Mouse (Mus musculus) heart, adult 11 months (tissue): ENCODE data around the gene Ndrg4.

Experiments
- DNase-seq: peaks from one replicate; pipeline ENCODE4 v3.0.0; 2022

The Ndrg4 gene

GRCm38 (mm10) chr8:95688073-95688672, 11.4 kb downstream of the Ndrg4 start:
- no peak for DNase-seq

DNA sequence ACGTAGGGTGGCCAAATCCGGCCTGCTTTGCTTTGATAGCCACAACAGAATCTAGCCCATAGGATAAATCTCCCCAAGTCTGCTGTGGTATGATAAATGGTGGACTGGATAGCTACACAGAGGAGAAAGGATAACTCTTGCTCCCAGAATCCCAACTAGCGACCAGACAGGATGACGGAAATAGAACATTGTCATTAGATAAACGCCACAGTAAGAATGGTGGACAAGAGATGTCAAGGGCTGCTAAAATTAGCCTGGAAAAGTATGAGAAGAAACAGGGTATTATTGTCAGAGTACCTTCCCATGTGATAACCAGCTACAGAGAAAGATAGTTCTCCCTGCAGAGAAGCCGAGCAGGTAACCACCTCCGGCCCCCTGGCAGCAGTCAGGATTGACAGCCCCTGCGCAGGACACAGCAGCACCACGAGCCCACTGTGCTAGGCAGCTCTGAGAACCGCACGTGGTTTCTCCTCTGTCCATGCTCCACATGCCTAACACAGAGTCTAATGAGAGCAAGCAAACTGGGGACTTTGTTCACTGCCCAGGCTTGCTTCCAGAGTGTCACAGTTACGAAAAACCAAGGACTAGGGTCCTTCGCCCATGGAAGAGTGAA, 14.3 kb downstream of the Ndrg4 start:
- DNase-seq, result no peak

DNA sequence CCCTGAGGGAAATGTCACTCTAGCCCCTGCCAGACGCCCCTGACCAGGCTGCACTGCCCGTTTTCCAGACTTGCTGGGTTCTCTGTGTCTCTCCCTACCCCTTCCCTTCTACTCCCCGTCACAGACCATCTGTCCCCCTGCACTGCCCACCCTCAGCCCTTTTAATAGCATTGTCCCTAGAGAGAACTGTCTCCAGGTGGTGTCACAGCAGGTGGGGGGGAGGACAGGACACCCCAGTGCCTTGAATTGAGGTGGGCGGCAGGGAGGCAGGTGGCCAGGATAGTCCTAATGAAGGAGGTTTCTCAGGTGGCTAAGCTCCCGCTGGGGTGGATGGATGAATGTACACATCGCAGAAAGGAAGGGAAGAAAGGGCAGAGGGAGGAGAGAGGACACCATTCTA, 17.9 kb downstream of the Ndrg4 start:
- no peak for DNase-seq

DNA sequence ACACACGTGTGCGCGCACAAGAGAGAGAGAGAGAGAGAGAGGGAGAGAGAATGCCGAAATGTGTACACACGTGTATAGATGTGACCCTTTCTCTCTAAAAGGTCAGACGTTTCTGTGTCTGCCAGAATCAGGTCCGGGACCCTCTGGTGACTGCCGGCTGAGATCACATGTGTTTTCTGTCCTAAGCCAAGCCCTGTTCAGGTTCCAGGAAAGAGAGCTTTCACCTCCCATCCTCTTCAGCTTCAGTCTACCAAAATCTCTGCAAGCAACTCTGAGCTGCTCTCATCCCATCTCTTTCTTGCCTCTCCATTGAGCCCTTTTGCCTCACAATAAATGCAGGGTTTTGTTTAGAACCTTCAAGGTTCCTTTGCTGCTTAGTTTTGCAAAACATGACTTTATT, 19.9 kb downstream of the Ndrg4 start:
- no peak for DNase-seq

DNA sequence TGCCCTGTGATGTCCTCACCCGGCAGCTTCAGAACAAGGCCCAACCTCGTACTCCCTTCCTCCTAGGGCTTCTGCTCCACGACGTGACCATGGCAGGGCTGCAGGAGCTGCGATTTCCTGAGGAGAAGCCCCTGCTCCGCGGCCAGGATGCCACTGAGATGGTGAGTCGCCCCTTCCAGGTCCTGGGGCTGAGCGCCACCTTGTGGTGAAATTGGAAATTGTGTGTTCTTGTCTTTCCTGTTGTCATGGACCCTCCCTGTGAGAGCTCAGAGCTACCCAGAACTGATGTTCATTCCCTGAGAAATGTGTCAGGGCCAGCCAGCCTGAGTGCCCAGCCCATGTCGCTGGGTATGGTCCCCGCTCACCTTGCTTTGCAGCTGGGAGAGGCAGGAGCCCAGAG, 20.3 kb downstream of the Ndrg4 start:
- peak; percentile 95 for DNase-seq

GRCm38 (mm10) chr8:95698179-95698578, 21.4 kb downstream of the Ndrg4 start:
- DNase-seq, result no peak

DNA sequence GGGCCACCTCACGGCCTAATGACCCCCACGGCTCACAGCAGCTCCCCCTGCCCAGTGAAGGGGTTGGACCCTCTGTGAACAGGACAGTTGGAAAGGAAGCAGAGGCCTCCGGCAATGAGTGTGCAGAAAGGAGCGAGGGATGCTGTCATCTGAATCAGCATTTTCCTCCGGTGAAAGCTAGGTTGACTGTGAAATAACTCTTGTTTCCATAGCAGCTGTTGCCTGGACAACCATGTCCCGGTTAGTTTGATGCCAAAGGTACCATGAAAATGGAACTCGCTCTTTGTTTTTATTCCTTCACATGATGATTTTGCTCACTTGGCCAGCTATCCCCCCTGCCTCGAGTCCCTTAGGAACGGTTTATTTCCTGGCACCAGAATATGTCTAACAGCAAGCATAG, 23.5 kb downstream of the Ndrg4 start:
- DNase-seq, result no peak

- DNase-seq, result no peak
Measured at GRCm38 (mm10) chr8:95701809-95702208, 25.0 kb downstream of the Ndrg4 start.

DNA sequence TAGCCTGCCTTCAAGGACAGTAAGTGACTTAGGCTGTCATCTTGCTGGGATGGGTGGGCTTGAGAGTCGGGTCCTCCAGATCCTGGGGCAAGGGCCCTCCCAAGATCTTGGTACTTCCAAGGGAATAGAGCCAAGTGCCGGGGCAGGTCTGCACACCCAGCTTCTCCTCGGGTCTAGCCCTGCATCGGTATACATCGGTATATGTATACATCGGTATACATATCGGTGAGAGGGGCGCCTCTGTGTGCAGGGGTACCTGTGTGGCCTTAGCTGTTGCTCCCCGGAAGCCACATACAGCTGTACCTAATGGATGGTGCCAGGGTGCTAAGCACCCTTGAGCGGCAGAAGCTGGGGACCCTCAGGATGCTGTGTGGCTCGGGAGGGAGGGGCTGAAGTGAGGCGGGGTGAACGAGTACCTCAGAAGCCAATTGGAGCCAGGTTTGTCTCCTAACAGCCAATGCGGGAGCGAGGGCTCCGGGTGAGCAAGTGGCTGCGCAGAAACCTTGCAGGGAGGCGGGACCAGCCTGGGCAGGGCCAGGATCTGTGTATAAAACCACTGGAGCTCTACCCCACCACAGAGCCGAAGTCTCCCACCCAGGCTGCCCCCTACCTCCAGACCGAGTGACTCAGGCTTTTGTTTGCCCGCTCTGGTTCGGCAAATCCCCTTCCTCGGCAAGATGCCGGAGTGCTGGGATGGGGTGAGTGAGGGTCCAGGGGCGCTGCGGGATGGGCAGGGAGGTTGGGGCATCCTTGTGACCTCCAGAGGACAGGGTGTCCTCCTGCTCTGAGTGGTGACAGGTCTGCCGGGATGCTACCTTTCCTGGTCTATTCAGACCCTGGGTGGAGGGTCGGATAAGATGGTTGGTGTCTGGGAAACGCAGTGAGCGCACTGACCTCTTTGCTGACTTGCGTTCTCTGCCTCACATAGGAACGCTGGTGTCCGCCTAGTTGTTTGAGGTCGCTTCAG, 26.0 kb downstream of the Ndrg4 start:
- peak; percentile 99 for DNase-seq

GRCm38 (mm10) chr8:95703461-95704260, 26.9 kb downstream of the Ndrg4 start:
- peak; percentile 95 for DNase-seq

GRCm38 (mm10) chr8:95704538-95704937, 27.8 kb downstream of the Ndrg4 start:
- no peak for DNase-seq

- DNase-seq, result no peak
Measured at GRCm38 (mm10) chr8:95709579-95709978, 32.8 kb downstream of the Ndrg4 start.

GRCm38 (mm10) chr8:95711029-95711428, 34.2 kb downstream of the Ndrg4 start:
- no peak for DNase-seq

GRCm38 (mm10) chr8:95712395-95712794, 35.6 kb downstream of the Ndrg4 start:
- DNase-seq, result no peak

DNA sequence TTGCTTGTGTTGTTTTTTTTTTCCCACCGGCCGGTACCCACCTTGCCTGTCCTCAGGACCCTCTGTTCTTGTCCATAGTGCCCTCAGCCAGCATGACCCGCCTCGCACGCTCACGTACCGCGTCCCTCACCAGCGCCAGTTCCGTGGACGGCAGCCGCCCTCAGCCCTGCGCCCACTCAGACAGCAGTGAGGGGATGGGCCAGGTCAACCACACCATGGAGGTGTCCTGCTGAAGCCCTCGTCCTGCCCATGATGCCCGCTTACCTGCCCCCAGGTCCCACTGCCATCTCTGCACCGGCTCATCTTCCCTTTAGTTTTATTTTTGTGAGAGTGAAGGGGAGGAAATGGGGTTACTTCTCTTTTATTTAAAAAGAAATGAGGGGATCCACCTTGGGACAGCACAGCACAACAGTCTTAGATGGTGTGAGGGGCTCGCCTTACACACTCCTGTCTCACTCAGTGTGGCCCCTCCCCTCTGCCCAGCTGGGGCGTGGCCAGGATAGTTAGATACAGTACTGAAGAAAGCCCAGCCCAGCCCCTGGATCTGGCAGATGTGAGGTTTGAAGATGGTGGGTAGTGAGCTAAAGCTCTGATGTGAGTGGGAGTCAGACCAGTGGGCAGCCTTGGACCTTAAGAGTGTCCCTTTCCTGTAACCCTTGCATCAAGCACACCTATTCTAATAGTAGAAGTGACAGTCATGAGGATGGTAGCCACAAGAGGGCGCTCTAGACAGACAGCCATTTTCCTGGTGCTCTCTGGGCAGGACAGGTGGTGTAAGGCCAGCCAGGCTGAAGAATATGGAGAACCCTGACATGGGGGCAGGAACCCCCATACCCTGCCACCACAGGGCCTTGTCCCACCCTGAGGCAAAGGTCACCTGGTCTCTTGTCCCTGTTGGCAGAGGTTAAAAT, 36.6 kb downstream of the Ndrg4 start:
- peak; percentile 94 for DNase-seq

GRCm38 (mm10) chr8:95714367-95714766, 37.6 kb downstream of the Ndrg4 start:
- DNase-seq, result peak; percentile 79

DNA sequence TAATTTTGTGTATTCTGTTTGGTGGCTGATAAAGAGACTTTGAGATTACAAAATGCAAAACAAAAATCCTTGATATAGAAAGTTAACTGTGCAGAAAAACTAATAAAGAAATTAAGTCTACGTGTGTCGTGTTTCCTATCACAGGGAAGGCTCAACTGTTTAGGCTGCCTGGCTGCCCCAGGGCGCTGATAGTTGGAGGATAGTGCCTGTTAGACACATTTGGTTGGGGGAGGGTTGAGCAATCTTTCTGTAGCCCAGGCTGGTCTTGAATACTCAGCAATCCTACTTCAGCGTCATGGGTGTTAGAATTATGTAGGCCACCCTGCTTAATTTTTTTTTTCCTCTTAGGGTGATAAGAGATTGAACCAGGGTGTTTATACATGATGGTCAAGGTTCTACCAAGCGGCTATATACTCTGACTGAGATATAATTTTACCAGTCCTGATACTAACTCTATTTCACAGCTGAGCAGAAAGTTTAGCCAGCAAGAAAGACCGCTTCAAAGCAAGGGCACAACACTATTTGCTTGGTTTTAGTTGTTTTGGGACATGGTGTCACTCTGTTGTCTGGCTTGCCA, 38.1 kb downstream of the Ndrg4 start:
- DNase-seq, result peak; percentile 54

DNA sequence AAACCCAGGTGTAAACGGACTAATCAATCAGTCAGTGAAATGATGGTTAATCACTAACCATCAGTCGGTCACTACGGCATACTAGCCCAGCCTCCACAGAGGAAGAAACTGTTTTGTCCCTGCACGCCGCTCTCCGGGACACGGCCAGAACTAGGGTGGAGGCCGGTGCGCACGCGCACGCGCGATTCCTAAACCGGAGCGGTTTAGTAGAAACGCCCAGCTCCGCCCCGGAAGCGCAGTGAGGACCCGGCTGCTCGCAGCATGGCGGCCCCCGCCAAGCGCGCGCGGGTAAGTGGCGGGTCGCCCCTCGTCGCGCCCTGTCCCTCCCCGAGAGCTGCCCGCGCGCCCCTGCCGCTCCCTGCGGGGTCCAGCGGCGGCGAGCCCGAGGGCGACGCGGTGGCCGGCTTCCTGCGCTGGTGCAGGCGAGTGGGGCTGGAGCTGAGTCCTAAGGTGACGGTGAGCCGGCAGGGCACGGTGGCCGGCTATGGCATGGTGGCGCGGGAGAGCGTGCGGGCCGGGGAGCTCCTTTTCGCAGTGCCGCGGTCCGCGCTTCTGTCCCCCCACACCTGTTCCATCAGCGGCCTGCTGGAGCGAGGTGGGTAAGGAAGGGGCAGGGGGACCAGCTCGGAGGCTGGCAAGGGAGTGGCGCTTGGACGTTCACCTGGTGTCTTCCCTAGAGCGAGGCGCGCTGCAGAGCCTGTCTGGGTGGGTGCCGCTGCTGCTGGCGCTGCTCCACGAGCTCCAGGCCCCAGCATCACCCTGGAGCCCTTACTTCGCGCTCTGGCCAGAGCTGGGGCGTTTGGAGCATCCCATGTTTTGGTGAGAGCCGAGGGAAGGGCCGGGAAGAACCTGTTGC, 39.1 kb downstream of the Ndrg4 start, which contains the start of gene Setd6:
TSS of gene Setd6 (plus strand) at position 206 of the 856 bp plus-strand sequence.
- DNase-seq, result peak; percentile 99

DNA sequence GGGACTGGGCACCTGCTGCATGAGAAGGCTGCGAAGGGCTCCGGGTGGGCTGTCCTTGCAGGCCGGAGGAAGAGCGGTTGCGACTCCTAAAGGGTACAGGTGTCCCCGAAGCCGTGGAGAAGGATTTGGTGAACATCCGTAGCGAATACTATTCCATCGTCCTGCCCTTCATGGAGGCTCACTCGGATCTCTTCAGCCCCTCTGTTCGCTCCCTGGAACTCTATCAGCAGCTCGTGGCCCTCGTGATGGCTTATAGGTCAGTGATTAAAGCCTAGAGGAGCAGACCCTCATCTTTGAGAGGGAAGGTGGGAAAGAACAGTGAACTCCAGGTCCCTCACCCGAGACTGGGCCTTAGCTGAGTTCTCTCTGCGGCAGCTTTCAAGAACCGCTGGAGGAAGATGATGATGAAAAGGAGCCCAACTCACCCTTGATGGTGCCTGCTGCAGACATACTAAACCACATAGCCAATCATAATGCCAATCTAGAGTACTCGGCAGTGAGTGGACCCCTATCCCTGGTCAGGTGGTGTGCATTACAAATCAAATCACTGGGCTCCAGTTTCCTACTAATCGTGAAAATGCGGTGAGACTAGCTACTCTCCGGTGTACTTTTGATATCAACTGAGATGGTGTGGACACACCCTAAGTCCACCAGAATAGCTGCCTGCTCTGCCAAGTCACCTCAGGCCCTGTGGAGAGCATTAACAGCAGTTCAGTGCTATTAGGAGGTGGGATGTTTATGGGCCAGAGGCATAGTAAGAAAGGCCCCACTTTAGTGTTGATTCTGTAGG, 40.0 kb downstream of the Ndrg4 start:
- DNase-seq, result peak; percentile 83
